Mouse (Mus musculus): ENCODE results near the gene Gpr107. TPM values are rescaled to one million over a fixed set of nuclear protein-coding genes. Genes with fewer than 3 reads are reported as not detected.

The Gpr107 gene
- total RNA-seq, 2 experiments from 2014 or later, result 39.2 to 41.7 TPM

DNA sequence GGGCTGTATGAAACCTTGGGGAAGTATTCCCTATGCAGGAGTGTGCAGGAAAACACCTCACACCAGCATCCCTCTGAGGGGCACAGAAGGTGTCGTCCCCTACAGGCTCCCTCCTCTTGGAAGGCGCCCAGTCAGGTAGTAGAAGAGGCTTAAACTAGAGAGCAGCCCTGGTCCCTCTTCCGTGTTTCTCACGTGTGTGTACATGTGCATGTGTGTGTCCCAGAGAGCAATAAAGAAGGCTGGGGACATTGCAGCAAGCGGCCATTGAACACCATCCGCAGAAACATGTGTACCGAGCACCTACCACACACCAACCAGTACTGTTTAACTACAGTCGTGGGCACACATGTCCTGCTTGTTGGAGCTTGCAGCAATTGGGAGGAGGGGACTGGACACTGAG lies 108.4 kb downstream of the Gpr107 start:
- no peak for DNase-seq
- intact Hi-C loops (cut with DNase I), result no loop called here

- intact Hi-C loops (cut with DNase I), result no loop called here
- peak; percentile 44 to 63 for DNase-seq
Measured at GRCm38 (mm10) chr2:31263039-31263461, 110.9 kb downstream of the Gpr107 start.

- DNase-seq, result peak; percentile 81 to 82
- intact Hi-C loops (cut with DNase I), result no loop called here
Measured at GRCm38 (mm10) chr2:31263746-31264378, 111.7 kb downstream of the Gpr107 start.

DNA sequence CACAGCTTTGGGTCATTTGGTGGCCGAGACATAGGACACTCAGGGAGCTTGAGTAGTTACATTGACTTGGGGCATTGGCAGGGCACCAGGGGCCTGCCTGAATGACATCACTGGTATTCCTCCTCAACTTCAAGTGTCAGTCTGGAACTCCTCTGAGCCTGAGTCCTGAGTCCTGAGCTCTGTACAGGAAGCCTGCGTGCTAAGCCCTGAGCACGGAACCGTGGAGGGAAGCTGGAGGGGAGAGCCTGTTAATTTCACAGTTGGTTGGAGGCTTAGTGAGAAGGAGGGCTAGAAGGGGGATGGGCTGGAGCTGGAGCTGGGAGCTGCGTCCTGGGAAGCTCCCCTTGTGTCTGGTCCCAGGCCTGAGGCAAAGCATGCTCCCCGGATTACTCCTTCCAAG lies 115.3 kb downstream of the Gpr107 start:
- intact Hi-C loops (cut with DNase I), result no loop called here
- DNase-seq, result no peak

Other genes with a start within 250 kb of the Gpr107 start
- gene Ptges, start 222.5 kb upstream of the Gpr107 start, total RNA-seq (2021), result 1 to 10 TPM; 1.9 to 3.2 TPM
- gene Tor1b, start 199.4 kb upstream of the Gpr107 start, total RNA-seq (2021), result 10 to 100 TPM; 25.0 to 26.1 TPM
- gene Tor1a, start 184.4 kb upstream of the Gpr107 start, total RNA-seq (2021), result 10 to 100 TPM; 13.5 to 13.9 TPM
- 10 to 100 TPM; 18.4 to 18.7 TPM for gene BC005624, start 170.1 kb upstream of the Gpr107 start, total RNA-seq (2021)
- 10 to 100 TPM; 55.6 to 56.6 TPM for gene Usp20, start 170.0 kb upstream of the Gpr107 start, total RNA-seq (2021)
- 10 to 100 TPM; 49.5 to 51.9 TPM for gene Fnbp1, start 10.3 kb upstream of the Gpr107 start, total RNA-seq (2021)
- gene Ncs1, start 93.5 kb downstream of the Gpr107 start, total RNA-seq (2021), result 10 to 100 TPM in 1 of 2 experiments, 1 to 10 TPM in 1; 7.9 to 11.9 TPM
- gene Hmcn2, start 162.1 kb downstream of the Gpr107 start, total RNA-seq (2021), result 10 to 100 TPM; 30.5 to 31.5 TPM